ENCODE assay signal across 9 mouse cellular contexts in genomic region chr2:133724310-133724709, GRCm38 (mm10).
DNase-seq lines count a peak whose midpoint lies in the region; ATAC-seq and TF ChIP-seq lines count a peak whose summit lies in the region.
"Had no signal": no experiment of that assay in that cellular context is flagged by ENCODE, and none has a peak within 500 bp of the region (broad histone marks: within the 10 kb centered on the region; RNA-seq: fewer than 3 reads in every experiment).

No protein-coding gene starts in this region.

- H3K4me1 ChIP-seq in embryonic facial prominence, embryonic 14.5 days (ENCODE audit: control insufficient read depth, insufficient read depth, low read length): no peaks in the 10 kb centered on the region
- peaks cover 6% of the 10 kb centered on the region; the same call in 1 of the 2 replicates for H3K4me1 ChIP-seq in neural tube, embryonic 13.5 days (replicated peaks)
- H3K4me1 ChIP-seq: lung, embryonic 15.5 days had no signal

- TF ChIP-seq CTCF in Patski (IDR thresholded peaks at IDR 0.05): peak; percentile 62

- no peaks in the 10 kb centered on the region for H3K36me3 ChIP-seq in embryonic facial prominence, embryonic 14.5 days (ENCODE audit: control insufficient read depth, insufficient read depth, low read length)
- no peaks in the 10 kb centered on the region for H3K36me3 ChIP-seq in neural tube, embryonic 13.5 days
- H3K36me3 ChIP-seq: lung, embryonic 15.5 days had no signal

- POLR2A ChIA-PET in Patski (lab: Charles Lee): no interaction called here

- no peak overlapping the region for H3K9ac ChIP-seq in embryonic facial prominence, embryonic 14.5 days (ENCODE audit: low read depth, low read length)
- H3K9ac ChIP-seq in neural tube, embryonic 13.5 days: no peak overlapping the region
- H3K9ac ChIP-seq: lung, embryonic 15.5 days had no signal

- WGBS in embryonic facial prominence, embryonic 14.5 days: 77% methylated on average over 7 of the region's 7 CpGs
- WGBS in neural tube, embryonic 13.5 days: 75% methylated on average over 7 of the region's 7 CpGs

- intact Hi-C loops in heart, postnatal 10 days (cut with DNase I): loop anchor here (5.0 to 10.0 kb wide), 2 partner anchors 172 to 570 kb away; partner anchors contain the start of gene Bmp2

- H3K27ac ChIP-seq in embryonic facial prominence, embryonic 14.5 days (replicated peaks; ENCODE audit: low read depth, low read length): no peak overlapping the region
- no peak overlapping the region for H3K27ac ChIP-seq in neural tube, embryonic 13.5 days (replicated peaks)
- H3K27ac ChIP-seq: lung, embryonic 15.5 days had no signal

- CTCF ChIA-PET in Patski (lab: Charles Lee): no interaction called here

- no peak for ATAC-seq in Patski
- ATAC-seq in embryonic facial prominence, embryonic 14.5 days (ENCODE audit: low read depth): no peak
- 0 out of 2 replicates have a peak, but pooled peaks have one; percentile 19 for ATAC-seq in neural tube, embryonic 13.5 days (ENCODE audit: low read depth)

- no peaks in the 10 kb centered on the region for H3K9me3 ChIP-seq in embryonic facial prominence, embryonic 14.5 days (ENCODE audit: control insufficient read depth, low read length)
- H3K9me3 ChIP-seq in neural tube, embryonic 13.5 days: no peaks in the 10 kb centered on the region
- H3K9me3 ChIP-seq: lung, embryonic 15.5 days had no signal

- no peak overlapping the region for H3K4me2 ChIP-seq in embryonic facial prominence, embryonic 14.5 days (ENCODE audit: low read depth, low read length)
- H3K4me2 ChIP-seq in neural tube, embryonic 13.5 days: no peak overlapping the region
- H3K4me2 ChIP-seq: lung, embryonic 15.5 days had no signal

- in situ Hi-C loops in Patski (cut with MboI; ENCODE audit: low pct_unique_long_range_greater_than_20kb): loop anchor here (10.0 kb wide), 1 partner anchor 180 kb away; no protein-coding TSS in a partner anchor

- H3K4me3 ChIP-seq in embryonic facial prominence, embryonic 14.5 days (ENCODE audit: low read depth, low read length): no peak overlapping the region
- H3K4me3 ChIP-seq in neural tube, embryonic 13.5 days: no peak overlapping the region
- H3K4me3 ChIP-seq: lung, embryonic 15.5 days had no signal

- DNase-seq in heart, postnatal 10 days: peak; percentile 3 to 6
- no peak for DNase-seq in heart, adult 8-10 months (ENCODE audit: low spot score)
- no peak for DNase-seq in Patski (ENCODE audit: low read depth, low spot score)
- DNase-seq in embryonic facial prominence, embryonic 14.5 days (ENCODE audit: low spot score): peak; percentile 30
- DNase-seq in kidney, postnatal 36 days: peak; percentile 12 to 30
- no peak for DNase-seq in thymus, adult 18-20 months
- no peak for DNase-seq in cerebellum, adult 9-11 months

- H3K27me3 ChIP-seq in Patski: peaks cover 43% of the 10 kb centered on the region
- H3K27me3 ChIP-seq in embryonic facial prominence, embryonic 14.5 days (replicated peaks; ENCODE audit: control insufficient read depth, insufficient read depth, low read length): no peaks in the 10 kb centered on the region
- no peaks in the 10 kb centered on the region for H3K27me3 ChIP-seq in neural tube, embryonic 13.5 days
- H3K27me3 ChIP-seq: lung, embryonic 15.5 days had no signal

Comparison
In these comparisons a context has a peak if more than half of its experiments do, and no peak if none do; other contexts are left out.
1. DNase-seq: peak in heart, postnatal 10 days (2 of 2), embryonic facial prominence, embryonic 14.5 days (single experiment) and kidney, postnatal 36 days (2 of 2); none in heart, adult 8-10 months (single experiment), Patski (single experiment), thymus, adult 18-20 months (0 of 2) and cerebellum, adult 9-11 months (single experiment).